Mouse (Mus musculus) liver, embryonic 16.5 days (tissue): Measurements from ENCODE around the gene Cul9. TPM values are rescaled to one million over a fixed set of nuclear protein-coding genes. Genes with fewer than 3 reads are reported as not detected.
A peak's percentile ranks its signal among the peaks of the same experiment; 100 is the strongest.

Source experiments
- ATAC-seq: fragments of 200-750 bp; cut with Nextera tagmentation; 2 replicates; pipeline ENCODE4 v1.8.0; 2017; ENCODE audit warnings: low read depth, mild to moderate bottlenecking, moderate number of reproducible peaks, moderate library complexity
- H3K27ac ChIP-seq: fragments of 300-500 bp; sonication (generic); 2 replicates; pipeline ENCODE4 v1.5.1; 2014; ENCODE audit warnings: mild to moderate bottlenecking, low read length
- H3K27me3 ChIP-seq: fragments of 300-500 bp; sonication (generic); 2 replicates; pipeline ENCODE4 v1.6.1; 2014; ENCODE audit warnings: low read depth, low read length, mixed read lengths; ENCODE audit not compliant: control insufficient read depth, insufficient read depth
- H3K36me3 ChIP-seq: fragments of 300-500 bp; sonication (generic); 2 replicates; pipeline ENCODE4 v1.6.1; 2014; ENCODE audit warnings: mild to moderate bottlenecking; ENCODE audit not compliant: control insufficient read depth, insufficient read depth
- H3K4me1 ChIP-seq: fragments of 300-500 bp; sonication (generic); 2 replicates; pipeline ENCODE4 v1.6.1; 2014; ENCODE audit warnings: low read depth, low read length, mixed read lengths; ENCODE audit not compliant: control insufficient read depth
- H3K4me2 ChIP-seq: fragments of 300-500 bp; sonication (generic); 2 replicates; pipeline ENCODE4 v1.6.1; 2014; ENCODE audit warnings: low read depth, low read length, mixed read lengths
- H3K4me3 ChIP-seq: fragments of 300-500 bp; sonication (generic); 2 replicates; pipeline ENCODE4 v1.5.1; 2014; ENCODE audit warnings: low read depth, mild to moderate bottlenecking, low read length
- H3K9ac ChIP-seq: fragments of 300-500 bp; sonication (generic); 2 replicates; pipeline ENCODE4 v1.6.1; 2014; ENCODE audit warnings: low read depth, low read length
- H3K9me3 ChIP-seq: fragments of 300-500 bp; sonication (generic); replicated peaks from 2 replicates; pipeline ENCODE4 v1.6.1; 2016; ENCODE audit warnings: low read length; ENCODE audit not compliant: control insufficient read depth
- WGBS: fragments of 180-500 bp; shearing (Covaris S2); extraction: QIAGEN DNeasy Blood & Tissue Kit; methylation state at CpG from one replicate; pipeline ENCODE4 v1.1.7; 2014; ENCODE audit not compliant: insufficient replicate concordance; 5-methylcytosine and 5-hydroxymethylcytosine counted together
- polyA plus RNA-seq: library from polyadenylated mRNA; unstranded; fragments of >200 nt; fragmentation: Nextera tagmentation; extraction: Ambion mirVana; gene quantifications from 2 replicates; pipeline ENCODE4 v1.2.1, GENCODE M21; 2015

Cul9 gene
- polyA plus RNA-seq, 1 experiment from 2014 or later, result 0.60 TPM

DNA sequence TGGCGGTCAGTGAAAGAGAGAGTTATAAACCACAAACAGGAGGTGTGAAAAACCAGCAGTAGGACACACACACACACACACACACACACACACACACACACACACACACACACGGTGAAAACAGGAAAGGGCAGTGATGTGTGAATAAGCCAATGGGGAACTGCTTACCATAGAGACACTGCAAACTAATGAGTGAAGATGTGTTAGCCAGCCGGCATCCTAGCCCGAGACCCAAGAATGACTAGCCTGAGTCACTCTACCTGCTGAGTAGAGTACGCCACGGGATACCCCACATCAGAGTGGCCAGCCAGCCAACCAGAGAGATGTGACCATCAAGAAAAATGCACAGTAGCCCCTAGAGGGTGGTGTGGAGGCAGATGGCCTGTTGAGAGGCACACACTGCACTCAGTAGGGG is 61.7 kb downstream of the Cul9 start:
- Histone ChIP-seq H3K9me3 (no peaks in the 10 kb centered on the region), H3K27me3 (peaks cover 62% of the 10 kb centered on the region), H3K4me2 (peak overlapping the region; percentile 49), H3K27ac (no peak overlapping the region), H3K4me1 (no peaks in the 10 kb centered on the region; the same call in none of the 2 replicates), H3K36me3 (no peaks in the 10 kb centered on the region), H3K4me3 (no peak overlapping the region), H3K9ac (no peak overlapping the region)
- 14% methylated on average over 6 of the region's 6 CpGs for WGBS
- ATAC-seq, result no peak

DNA sequence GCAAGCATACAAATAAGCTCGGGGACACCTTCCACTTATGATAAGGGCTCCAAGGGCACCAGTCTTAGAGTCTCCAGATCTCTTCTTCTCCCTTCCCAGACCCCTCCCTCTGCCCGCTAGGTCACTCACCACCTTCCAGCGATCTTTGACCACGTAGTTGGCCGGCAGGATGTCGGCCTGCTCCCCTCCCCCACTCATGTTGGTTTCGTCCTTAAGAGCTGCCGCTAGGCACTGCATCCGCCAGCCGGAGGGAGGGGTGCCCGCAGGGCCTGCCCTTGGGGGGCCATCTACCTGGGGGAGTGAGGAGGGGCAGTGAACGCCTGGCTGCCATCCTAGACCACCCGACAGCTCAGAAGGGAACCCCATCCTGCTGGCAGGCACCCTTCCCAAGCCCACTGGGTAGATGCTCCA is 62.2 kb downstream of the Cul9 start:
- peak overlapping the region; percentile 31 for H3K4me3 ChIP-seq
- H3K9ac ChIP-seq, result no peak overlapping the region
- no peaks in the 10 kb centered on the region for H3K9me3 ChIP-seq
- peak; percentile 24; the same call in 1 of the 2 replicates for ATAC-seq
- H3K36me3 ChIP-seq, result no peaks in the 10 kb centered on the region
- H3K4me1 ChIP-seq, result no peaks in the 10 kb centered on the region; the same call in none of the 2 replicates
- H3K27ac ChIP-seq, result no peak overlapping the region
- 3% methylated on average over 13 of the region's 13 CpGs for WGBS
- peaks cover 62% of the 10 kb centered on the region for H3K27me3 ChIP-seq
- H3K4me2 ChIP-seq, result peak overlapping the region; percentile 49

DNA sequence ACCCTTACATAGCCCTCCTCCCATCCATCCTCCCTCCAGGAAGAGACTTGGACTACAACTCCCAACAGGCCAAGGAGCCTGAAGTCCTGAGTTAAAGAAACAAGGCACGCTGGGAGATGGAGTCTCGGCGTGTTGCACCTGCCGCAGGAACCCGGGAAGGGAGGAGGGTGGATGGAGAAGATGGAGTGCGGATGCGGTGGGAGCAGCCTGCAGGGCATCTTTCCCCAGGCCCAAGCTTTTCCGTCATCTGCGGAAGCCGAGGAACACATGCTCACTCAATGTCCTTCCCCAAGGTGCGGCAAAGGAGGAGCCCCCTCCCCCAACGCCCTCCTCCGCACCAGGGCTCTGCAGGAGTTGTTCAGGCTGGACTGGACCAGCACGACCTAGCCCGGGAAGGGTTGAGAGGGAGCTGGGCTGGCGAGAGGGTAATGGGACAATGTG is 62.6 kb downstream of the Cul9 start:
- Histone ChIP-seq H3K4me3 (peak overlapping the region; percentile 31), H3K27me3 (peaks cover 59% of the 10 kb centered on the region), H3K4me2 (peak overlapping the region; percentile 49), H3K9ac (no peak overlapping the region), H3K36me3 (no peaks in the 10 kb centered on the region), H3K27ac (no peak overlapping the region), H3K9me3 (no peaks in the 10 kb centered on the region), H3K4me1 (no peaks in the 10 kb centered on the region; the same call in none of the 2 replicates)
- no peak for ATAC-seq
- WGBS, result 2% methylated on average over 16 of the region's 16 CpGs

DNA sequence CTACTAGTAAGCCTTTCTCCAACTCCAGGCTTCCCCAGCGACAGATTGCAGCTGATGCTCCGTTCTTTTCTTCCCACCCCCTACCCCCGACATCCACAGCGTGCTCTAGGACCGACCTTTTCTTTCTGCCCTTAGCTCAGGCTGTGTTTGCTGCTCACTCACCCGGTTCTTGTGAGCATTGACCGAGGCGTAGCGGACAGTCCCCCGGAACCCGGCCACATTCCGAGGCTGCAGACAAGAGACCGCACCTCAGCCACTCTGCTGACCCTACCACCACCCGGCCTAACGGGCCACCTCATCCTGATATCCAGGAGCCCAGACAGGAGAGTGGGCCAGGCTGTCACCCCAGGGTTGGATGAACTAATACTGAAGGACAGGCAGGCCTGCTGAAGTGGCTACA is 68.9 kb downstream of the Cul9 start:
- Histone ChIP-seq H3K9me3 (no peaks in the 10 kb centered on the region), H3K4me3 (no peak overlapping the region), H3K4me2 (no peak overlapping the region), H3K36me3 (no peaks in the 10 kb centered on the region), H3K4me1 (no peaks in the 10 kb centered on the region), H3K27me3 (peaks cover 2% of the 10 kb centered on the region), H3K9ac (no peak overlapping the region), H3K27ac (no peak overlapping the region)
- WGBS, result 82% methylated on average over 15 of the region's 15 CpGs
- no peak for ATAC-seq

DNA sequence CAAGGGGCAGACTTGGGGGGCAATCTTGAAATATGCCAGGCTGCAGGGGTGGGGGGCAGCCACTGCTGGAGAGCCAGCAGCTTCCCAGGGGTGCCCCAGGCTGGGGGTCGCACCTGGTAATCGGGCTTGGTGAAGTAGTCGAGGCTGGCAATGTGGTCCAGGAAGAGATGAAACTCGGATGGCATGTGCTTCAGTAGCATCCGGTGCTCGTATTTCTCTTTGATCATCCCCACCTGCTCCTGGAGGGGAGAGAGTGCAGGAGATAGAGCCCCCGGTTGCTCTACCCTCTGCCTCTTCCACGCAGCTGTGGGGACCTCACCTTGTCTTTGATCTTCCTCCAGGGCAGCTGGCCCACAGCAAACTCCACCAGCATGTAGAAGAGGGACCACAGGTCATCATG is 69.6 kb downstream of the Cul9 start:
- H3K4me3 ChIP-seq, result no peak overlapping the region
- no peak for ATAC-seq
- no peaks in the 10 kb centered on the region for H3K4me1 ChIP-seq
- H3K36me3 ChIP-seq, result no peaks in the 10 kb centered on the region
- H3K9ac ChIP-seq, result no peak overlapping the region
- peaks cover under 1% of the 10 kb centered on the region for H3K27me3 ChIP-seq
- no peaks in the 10 kb centered on the region for H3K9me3 ChIP-seq
- WGBS, result 57% methylated on average over 8 of the region's 8 CpGs
- H3K27ac ChIP-seq, result no peak overlapping the region
- no peak overlapping the region for H3K4me2 ChIP-seq

DNA sequence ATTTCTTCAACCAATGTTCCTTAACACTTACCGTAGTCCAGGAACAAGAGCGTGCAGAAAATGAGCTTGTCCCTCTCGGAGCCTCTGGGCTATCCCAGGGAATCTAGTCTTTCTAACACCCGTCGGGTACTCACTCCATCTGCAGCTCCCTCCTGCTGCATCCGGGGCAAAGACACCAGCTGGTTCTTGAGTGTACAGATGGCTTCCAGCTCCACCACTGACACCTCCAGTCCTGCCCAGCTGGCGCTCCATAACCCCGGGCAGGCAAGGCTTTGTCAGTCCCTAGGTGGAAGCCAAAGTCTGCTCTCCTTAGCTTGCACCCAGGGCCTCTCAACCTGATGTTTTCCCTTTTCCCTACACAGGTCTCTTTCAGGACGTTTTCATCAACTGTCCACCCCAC is 78.4 kb downstream of the Cul9 start:
- no peaks in the 10 kb centered on the region for H3K4me1 ChIP-seq
- H3K4me3 ChIP-seq, result no peak overlapping the region
- H3K36me3 ChIP-seq, result no peaks in the 10 kb centered on the region
- no peaks in the 10 kb centered on the region for H3K9me3 ChIP-seq
- no peak overlapping the region for H3K27ac ChIP-seq
- H3K9ac ChIP-seq, result no peak overlapping the region
- no peak overlapping the region for H3K4me2 ChIP-seq
- no peaks in the 10 kb centered on the region for H3K27me3 ChIP-seq
- 61% methylated on average over 9 of the region's 9 CpGs for WGBS
- ATAC-seq, result no peak

DNA sequence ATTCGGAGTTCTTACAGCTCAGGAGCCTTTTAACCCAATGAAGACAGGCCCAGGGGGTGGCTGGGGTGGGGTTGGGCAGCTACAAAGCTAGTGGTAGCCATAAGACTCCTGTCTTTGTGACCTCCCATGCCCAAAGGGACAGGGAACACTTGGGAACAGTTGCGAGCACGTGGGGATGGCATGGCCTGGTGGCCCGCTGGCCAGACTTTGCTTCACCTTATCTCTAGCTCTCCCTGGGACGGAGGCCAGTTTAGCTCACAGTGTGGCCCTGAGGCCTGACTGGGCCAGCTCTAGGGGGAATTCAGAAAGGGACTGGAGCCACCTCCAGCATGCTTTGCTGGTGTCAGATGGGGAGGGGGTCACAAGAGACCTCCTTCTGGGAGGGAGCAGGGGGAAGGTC is 84.0 kb downstream of the Cul9 start:
- H3K36me3 ChIP-seq, result no peaks in the 10 kb centered on the region
- ATAC-seq, result no peak
- no peak overlapping the region for H3K9ac ChIP-seq
- WGBS, result 63% methylated on average over 5 of the region's 5 CpGs
- no peak overlapping the region for H3K27ac ChIP-seq
- H3K4me2 ChIP-seq, result no peak overlapping the region
- H3K4me1 ChIP-seq, result no peaks in the 10 kb centered on the region
- H3K27me3 ChIP-seq, result peaks cover 40% of the 10 kb centered on the region
- no peak overlapping the region for H3K4me3 ChIP-seq
- no peaks in the 10 kb centered on the region for H3K9me3 ChIP-seq

DNA sequence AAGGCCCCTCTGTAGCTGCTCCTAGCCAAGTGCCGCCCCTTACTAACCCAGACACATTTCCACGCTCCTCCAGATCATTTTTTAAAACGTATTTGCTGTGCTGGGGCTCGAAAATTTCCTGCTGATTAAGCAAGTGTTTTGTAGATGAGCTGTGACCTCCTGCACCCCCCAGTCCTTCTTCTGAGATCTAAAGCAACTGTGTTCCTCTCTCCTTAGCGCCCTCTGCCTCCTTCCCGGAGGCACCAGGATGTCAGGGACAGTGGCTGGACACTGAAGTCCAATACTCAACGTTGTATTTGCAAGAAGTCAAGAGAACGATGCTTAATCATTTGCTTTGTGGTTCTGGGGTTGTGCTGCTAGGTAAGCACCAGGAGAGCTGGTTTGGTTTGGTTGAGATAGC is 84.8 kb downstream of the Cul9 start:
- Histone ChIP-seq H3K4me3 (no peak overlapping the region), H3K9me3 (no peaks in the 10 kb centered on the region), H3K27ac (no peak overlapping the region), H3K9ac (no peak overlapping the region), H3K4me2 (0 out of 2 replicates have a peak overlapping the region, but pooled peaks have one; percentile 17), H3K4me1 (no peaks in the 10 kb centered on the region), H3K36me3 (no peaks in the 10 kb centered on the region), H3K27me3 (peaks cover 47% of the 10 kb centered on the region)
- ATAC-seq, result no peak
- 11% methylated on average over 8 of the region's 8 CpGs for WGBS

DNA sequence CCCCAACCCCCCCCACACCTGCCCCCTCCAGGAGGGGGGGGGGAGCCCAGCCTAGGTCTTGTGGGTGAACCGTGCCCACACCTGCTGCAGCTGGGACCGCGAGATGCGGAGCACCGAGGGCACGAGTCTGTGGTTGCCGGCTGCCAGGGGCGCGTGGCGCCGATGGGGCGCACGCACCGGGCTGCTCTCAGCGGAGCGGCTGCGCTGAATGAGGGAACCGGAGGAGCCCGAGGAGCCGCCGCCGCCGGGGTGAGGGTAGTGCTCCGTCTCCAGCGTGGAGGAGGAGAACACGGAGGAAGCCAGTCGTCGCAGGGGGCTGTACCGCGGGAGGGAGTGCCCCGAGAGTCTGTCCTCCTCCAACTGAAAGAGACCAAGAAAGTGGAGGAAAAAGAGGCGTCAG is 85.5 kb downstream of the Cul9 start:
- Histone ChIP-seq H3K27me3 (peaks cover 53% of the 10 kb centered on the region), H3K4me3 (no peak overlapping the region), H3K9ac (no peak overlapping the region), H3K4me1 (no peaks in the 10 kb centered on the region), H3K27ac (no peak overlapping the region), H3K36me3 (no peaks in the 10 kb centered on the region), H3K4me2 (0 out of 2 replicates have a peak overlapping the region, but pooled peaks have one; percentile 17), H3K9me3 (no peaks in the 10 kb centered on the region)
- no peak for ATAC-seq
- 1% methylated on average over 32 of the region's 32 CpGs for WGBS
